Comparison of ENCODE assay signal across 8 mouse cellular contexts in the genomic region with DNA sequence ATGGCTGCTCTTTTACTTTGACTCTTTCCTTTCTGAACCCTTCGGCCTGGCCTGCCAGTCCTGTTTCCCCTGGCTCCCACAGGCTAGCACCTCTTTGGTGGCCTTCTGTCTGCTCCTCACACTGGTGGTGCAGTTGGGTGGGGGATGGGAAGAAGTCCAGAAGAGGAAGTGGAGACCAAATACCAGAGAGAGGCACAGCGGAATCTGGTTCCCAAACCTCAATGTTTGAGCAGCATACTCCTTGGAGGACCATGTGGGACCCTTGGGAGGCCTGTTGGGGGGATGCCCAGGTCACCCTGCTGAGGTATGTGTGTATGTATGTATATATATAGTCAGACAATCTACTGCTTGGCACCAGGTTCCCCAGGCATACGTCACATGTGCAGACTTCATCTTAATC. TPM values are rescaled to one million over a fixed set of nuclear protein-coding genes. Genes with fewer than 3 reads are reported as not detected.
A peak's percentile ranks its signal among the peaks of the same experiment; 100 is the strongest.
DNase-seq lines count a peak whose midpoint lies in the region; ATAC-seq and TF ChIP-seq lines count a peak whose summit lies in the region.
"Had no signal": no experiment of that assay in that cellular context is flagged by ENCODE, and none has a peak within 500 bp of the region (broad histone marks: within the 10 kb centered on the region; RNA-seq: fewer than 3 reads in every experiment).

No protein-coding gene starts in this region.

- ATAC-seq in lung, embryonic 14.5 days (ENCODE audit: insufficient read depth), result no peak
- ATAC-seq in common myeloid progenitor, adult 5-6 weeks (replicated peaks; ENCODE audit: low read depth, poor library complexity, severe bottlenecking), result 0 out of 2 replicates have a peak, but pooled peaks have one; percentile 15
- no peak for ATAC-seq in liver, embryonic 15.5 days (ENCODE audit: insufficient read depth)
- ATAC-seq in stomach, postnatal 0 days (ENCODE audit: low FRiP score, low TSS enrichment), result no peak
- ATAC-seq in activated CD4-positive, CD25-positive, alpha-beta regulatory T cell, adult 4 months, result no peak
- no peak for ATAC-seq in erythroid progenitor cell, adult 5-6 weeks (replicated peaks; ENCODE audit: low FRiP score, poor library complexity, severe bottlenecking)

- TF ChIP-seq POLR2A in lung, adult 2 months (IDR thresholded peaks at IDR 0.05; ENCODE audit: borderline replicate concordance, extremely low read depth, low read depth, low read length), result no peak

- peak overlapping the region; percentile 85; the same call in 1 of the 2 replicates for H3K27ac ChIP-seq in lung, embryonic 14.5 days (ENCODE audit: low read depth)
- peak overlapping the region; percentile 90 for H3K27ac ChIP-seq in liver, embryonic 15.5 days (replicated peaks)
- 0 out of 2 replicates have a peak overlapping the region, but pooled peaks have one; percentile 14 for H3K27ac ChIP-seq in stomach, postnatal 0 days (replicated peaks)
- H3K27ac ChIP-seq: neural tube, embryonic 13.5 days had no signal

- H3K9ac ChIP-seq in lung, embryonic 14.5 days, result no peak overlapping the region
- H3K9ac ChIP-seq in liver, embryonic 15.5 days, result no peak overlapping the region
- H3K9ac ChIP-seq in stomach, postnatal 0 days (ENCODE audit: low read length), result no peak overlapping the region
- H3K9ac ChIP-seq: neural tube, embryonic 13.5 days had no signal

- TF ChIP-seq CTCF in lung, embryonic 14.5 days (IDR thresholded peaks at IDR 0.05; ENCODE audit: low read depth), result no peak
- TF ChIP-seq CTCF in lung, adult 2 months (IDR thresholded peaks at IDR 0.05; ENCODE audit: insufficient read depth, low read length), result no peak
- TF ChIP-seq CTCF in stomach, postnatal 0 days (IDR thresholded peaks at IDR 0.05; ENCODE audit: low read depth), result no peak

- no peak for TF ChIP-seq EP300 in stomach, postnatal 0 days (optimal IDR thresholded peaks at IDR 0.05)

- no peak overlapping the region for H3K4me2 ChIP-seq in lung, embryonic 14.5 days
- H3K4me2 ChIP-seq in liver, embryonic 15.5 days, result peak overlapping the region; percentile 35
- no peak overlapping the region for H3K4me2 ChIP-seq in stomach, postnatal 0 days (replicated peaks; ENCODE audit: low read depth)
- H3K4me2 ChIP-seq: neural tube, embryonic 13.5 days had no signal

- H3K4me1 ChIP-seq in lung, embryonic 14.5 days (ENCODE audit: insufficient read depth), result peaks cover 30% of the 10 kb centered on the region
- H3K4me1 ChIP-seq in lung, adult 2 months (ENCODE audit: control insufficient read depth, insufficient read depth, low read length), result peaks cover 34% of the 10 kb centered on the region
- peaks cover 54% of the 10 kb centered on the region for H3K4me1 ChIP-seq in liver, embryonic 15.5 days (replicated peaks)
- H3K4me1 ChIP-seq in stomach, postnatal 0 days (replicated peaks; ENCODE audit: control insufficient read depth, insufficient read depth), result peaks cover 17% of the 10 kb centered on the region

- H3K27me3 ChIP-seq in lung, embryonic 14.5 days (ENCODE audit: insufficient read depth, low read length), result no peaks in the 10 kb centered on the region
- no peaks in the 10 kb centered on the region for H3K27me3 ChIP-seq in liver, embryonic 15.5 days
- H3K27me3 ChIP-seq in stomach, postnatal 0 days (ENCODE audit: control insufficient read depth, insufficient read depth, low read length), result no peaks in the 10 kb centered on the region
- H3K27me3 ChIP-seq: neural tube, embryonic 13.5 days had no signal

- H3K9me3 ChIP-seq in lung, embryonic 14.5 days (ENCODE audit: low read depth, low read length), result no peaks in the 10 kb centered on the region
- no peaks in the 10 kb centered on the region for H3K9me3 ChIP-seq in liver, embryonic 15.5 days (replicated peaks)
- H3K9me3 ChIP-seq in stomach, postnatal 0 days (ENCODE audit: control insufficient read depth, low read length), result no peaks in the 10 kb centered on the region

- H3K4me3 ChIP-seq in lung, embryonic 14.5 days (ENCODE audit: low read depth, low read length), result no peak overlapping the region
- H3K4me3 ChIP-seq in lung, adult 2 months (replicated peaks; ENCODE audit: extremely low read depth, low read depth, low read length), result no peak overlapping the region
- no peak overlapping the region for H3K4me3 ChIP-seq in liver, embryonic 15.5 days (replicated peaks)
- no peak overlapping the region for H3K4me3 ChIP-seq in stomach, postnatal 0 days (ENCODE audit: low read depth, low read length)
- H3K4me3 ChIP-seq: neural tube, embryonic 13.5 days had no signal

- DNase-seq in lung, embryonic 14.5 days, result peak; percentile 37
- no peak for DNase-seq in lung, adult 2 months
- DNase-seq in stomach, postnatal 0 days (ENCODE audit: low spot score), result no peak

- 60% methylated on average over 3 of the region's 3 CpGs for WGBS in lung, embryonic 14.5 days
- 39% methylated on average over 3 of the region's 3 CpGs for whole genome bisulfite sequencing in lung, adult 2 months
- 22% methylated on average over 3 of the region's 3 CpGs for WGBS in liver, embryonic 15.5 days (ENCODE audit: insufficient replicate concordance)
- 65% methylated on average over 3 of the region's 3 CpGs for WGBS in stomach, postnatal 0 days

- no peaks in the 10 kb centered on the region for H3K36me3 ChIP-seq in lung, embryonic 14.5 days (ENCODE audit: insufficient read depth)
- H3K36me3 ChIP-seq in liver, embryonic 15.5 days (replicated peaks), result no peaks in the 10 kb centered on the region
- no peaks in the 10 kb centered on the region for H3K36me3 ChIP-seq in stomach, postnatal 0 days (ENCODE audit: control insufficient read depth, insufficient read depth, low read length)
- H3K36me3 ChIP-seq: neural tube, embryonic 13.5 days had no signal

RNA-seq across cellular contexts. Expression of a gene that starts 21.0 kb away (rescaled TPM):
- polyA plus RNA-seq in lung, embryonic 14.5 days (2014; fragmentation: Nextera tagmentation; extraction: Ambion mirVana), result 0.22 and 0.28 TPM in 2 replicates
- 4.6 and 4.7 TPM in 2 replicates for polyA plus RNA-seq in lung, adult 2 months (2012; rRNA removed)
- total RNA-seq in common myeloid progenitor, adult 5-6 weeks (2017), result 0.69 TPM in 1 of 2 replicates, not detected in the other
- 0.16 TPM in 1 of 2 replicates, not detected in the other for polyA plus RNA-seq in liver, embryonic 15.5 days (2015; fragmentation: Nextera tagmentation; extraction: Ambion mirVana)
- polyA plus RNA-seq in stomach, postnatal 0 days (2015; fragmentation: Nextera tagmentation; extraction: Ambion mirVana), result 0.17 TPM in 1 of 2 replicates, not detected in the other
- polyA plus RNA-seq in activated CD4-positive, CD25-positive, alpha-beta regulatory T cell, adult 4 months (2017; shearing (Covaris generic)), result 1 to 10 TPM; 4.9 to 6.2 TPM
- total RNA-seq in erythroid progenitor cell, adult 5-6 weeks (2015; ENCODE audit: low replicate concordance), result not detected in 2 replicates
- total RNA-seq in erythroid progenitor cell, adult 5-6 weeks (2017; ENCODE audit: low replicate concordance), result not detected in 2 replicates
- polyA plus RNA-seq: neural tube, embryonic 13.5 days had no signal

RNA-seq across cellular contexts. Expression of a gene that starts 24.2 kb away (rescaled TPM):
- 17.3 and 17.9 TPM in 2 replicates for polyA plus RNA-seq in lung, embryonic 14.5 days (2014; fragmentation: Nextera tagmentation; extraction: Ambion mirVana)
- polyA plus RNA-seq in lung, adult 2 months (2012; rRNA removed), result 130 and 190 TPM in 2 replicates
- total RNA-seq in common myeloid progenitor, adult 5-6 weeks (2017), result 57.2 and 69.8 TPM in 2 replicates
- 11.9 and 13.6 TPM in 2 replicates for polyA plus RNA-seq in liver, embryonic 15.5 days (2015; fragmentation: Nextera tagmentation; extraction: Ambion mirVana)
- polyA plus RNA-seq in stomach, postnatal 0 days (2015; fragmentation: Nextera tagmentation; extraction: Ambion mirVana), result 18.7 and 25.7 TPM in 2 replicates
- 100 to 1,000 TPM; 236 to 307 TPM for polyA plus RNA-seq in activated CD4-positive, CD25-positive, alpha-beta regulatory T cell, adult 4 months (2017; shearing (Covaris generic))
- 10.1 and 10.9 TPM in 2 replicates for total RNA-seq in erythroid progenitor cell, adult 5-6 weeks (2015; ENCODE audit: low replicate concordance)
- total RNA-seq in erythroid progenitor cell, adult 5-6 weeks (2017; ENCODE audit: low replicate concordance), result 7.2 and 38.7 TPM in 2 replicates

Comparison
In these comparisons a context has a peak if more than half of its experiments do, and no peak if none do; other contexts are left out.
1. H3K27ac ChIP-seq: peak in every context shown above with its lines; median percentile 90 in liver, embryonic 15.5 days; 85 in lung, embryonic 14.5 days; 14 in stomach, postnatal 0 days.